Mouse (Mus musculus) urinary bladder, postnatal 10 days (tissue): ENCODE data around the gene Slc25a13.

Experiments used
- DNase-seq: peaks from one replicate; pipeline ENCODE4 v3.0.0; 2022; ENCODE audit warnings: low spot score

Slc25a13 gene

DNA sequence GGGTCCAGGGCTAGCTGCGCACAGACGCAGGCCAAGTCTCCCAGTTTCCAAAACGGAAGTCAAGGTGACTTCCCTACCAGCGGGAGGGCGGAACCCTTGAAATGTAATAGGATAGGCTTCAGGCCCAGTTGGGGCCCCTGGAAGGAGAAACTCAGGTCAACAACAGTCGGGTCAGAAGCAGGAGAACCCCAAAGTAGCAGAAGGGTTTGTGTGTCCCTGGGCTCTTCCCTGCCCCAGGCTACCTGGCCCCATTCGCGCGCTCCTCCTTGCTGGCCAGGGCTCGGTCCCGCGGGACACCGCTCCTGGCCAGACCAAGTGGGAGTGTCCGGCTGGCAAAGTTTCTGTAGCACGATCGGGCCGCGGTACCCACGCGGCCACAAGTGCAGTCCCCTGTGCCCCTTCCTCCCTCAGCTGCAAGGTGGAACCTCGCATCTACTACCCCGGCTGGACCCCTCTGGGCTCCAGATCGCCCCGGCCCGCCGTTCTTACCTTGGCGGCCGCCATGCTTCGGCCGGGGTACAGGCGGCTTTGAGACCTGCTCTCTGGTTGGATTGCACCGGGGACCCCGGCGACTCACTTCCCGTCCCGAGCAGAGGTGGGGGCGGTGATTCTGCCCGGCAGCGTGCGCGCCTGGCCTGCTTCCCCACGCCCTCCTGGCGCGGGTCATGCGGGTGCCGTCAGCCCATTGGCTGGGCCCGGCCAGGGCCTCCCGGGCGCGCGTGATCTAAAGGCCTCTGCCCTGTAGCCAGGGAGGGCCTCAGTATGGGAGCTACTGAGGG is at the start of gene Slc25a13:
TSS of gene Slc25a13 (minus strand) at position 667 of the 779 bp plus-strand sequence.
- no peak for DNase-seq

DNA sequence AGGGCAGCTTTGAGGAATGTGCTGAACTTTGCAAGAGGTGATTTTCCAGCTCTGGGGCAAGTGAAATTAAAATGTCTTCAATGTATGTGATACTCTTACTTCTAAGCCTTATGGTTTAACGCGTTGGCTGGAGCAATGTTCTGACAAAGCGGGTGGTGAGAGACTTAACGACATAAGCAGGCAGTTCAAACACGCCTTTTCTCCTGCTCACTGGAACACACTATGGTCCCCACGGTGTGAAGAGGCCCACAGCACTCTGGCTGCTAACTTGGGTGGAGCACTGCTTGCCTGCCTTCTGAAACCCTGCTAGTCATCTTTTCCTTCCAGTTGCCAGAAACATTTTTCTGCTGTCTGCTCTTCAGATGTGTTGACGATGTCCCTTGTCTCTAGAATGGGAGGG is 48.8 kb upstream of the Slc25a13 start:
- DNase-seq = no peak

DNA sequence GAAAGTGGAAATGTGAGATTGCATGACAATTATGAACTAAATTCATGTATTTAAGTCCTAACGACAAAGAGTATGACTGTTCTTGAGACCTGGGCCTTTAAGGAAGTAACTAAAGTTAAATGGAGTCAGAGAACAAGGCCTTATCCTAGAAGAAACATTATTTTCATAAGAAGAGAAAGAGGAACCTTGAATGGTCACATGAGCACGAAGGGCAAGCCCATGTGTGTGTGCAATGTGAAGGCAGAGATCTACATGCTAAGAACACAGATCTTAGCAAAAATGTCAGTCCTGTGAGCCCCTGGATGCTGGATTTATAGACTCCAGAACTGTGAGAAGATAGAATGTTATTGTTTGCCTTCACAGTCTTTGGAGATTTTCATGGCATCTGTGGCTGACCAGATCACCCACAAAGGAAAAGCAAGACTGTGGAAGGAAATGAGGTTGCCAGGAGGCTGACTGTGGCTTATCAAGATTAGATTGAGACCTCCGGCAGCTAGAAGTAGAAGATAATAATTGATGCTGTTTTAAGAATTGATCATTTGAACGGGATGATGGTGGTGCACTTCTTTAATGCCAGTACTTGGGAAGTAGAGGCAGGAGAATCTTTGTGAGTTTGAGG is 46.4 kb upstream of the Slc25a13 start:
- no peak for DNase-seq

DNA sequence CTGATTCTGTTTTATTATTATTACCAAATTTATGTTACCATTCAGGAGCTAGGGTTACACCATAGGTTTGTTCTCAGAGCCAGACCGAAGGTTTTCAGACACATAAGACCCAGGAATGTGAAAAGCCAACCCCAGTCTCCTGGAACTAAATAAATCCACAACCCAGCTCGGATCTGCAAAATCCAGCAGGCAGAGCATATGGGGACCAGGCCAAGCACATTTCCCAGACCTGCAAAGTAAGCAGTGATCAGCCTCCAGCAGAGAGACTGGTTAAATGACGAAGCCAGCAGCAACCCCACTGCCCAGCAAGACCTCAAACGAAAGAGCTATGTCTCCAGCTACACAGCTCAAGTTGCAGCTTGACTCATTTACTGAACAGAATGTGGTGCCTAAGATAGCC is 43.9 kb upstream of the Slc25a13 start:
- DNase-seq = no peak

DNA sequence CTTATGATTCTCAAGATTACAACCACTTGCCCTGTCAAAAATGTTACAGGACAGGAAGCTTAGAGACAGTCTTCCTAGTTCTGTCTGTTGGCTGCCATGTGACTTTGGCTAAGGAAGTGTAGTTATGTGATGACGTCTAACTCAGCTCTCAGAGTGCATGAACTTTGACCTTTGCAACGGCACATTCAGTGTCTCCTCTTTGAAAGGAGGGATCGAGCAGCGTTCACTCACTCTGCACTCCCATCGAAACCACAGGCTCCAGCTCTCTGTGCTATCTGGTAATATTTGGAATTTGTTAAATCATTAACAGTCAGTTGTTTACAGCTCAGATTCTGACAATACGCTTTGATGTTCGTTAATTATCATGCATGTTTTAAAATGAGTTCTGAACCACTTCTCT is 31.5 kb upstream of the Slc25a13 start:
- no peak for DNase-seq

DNA sequence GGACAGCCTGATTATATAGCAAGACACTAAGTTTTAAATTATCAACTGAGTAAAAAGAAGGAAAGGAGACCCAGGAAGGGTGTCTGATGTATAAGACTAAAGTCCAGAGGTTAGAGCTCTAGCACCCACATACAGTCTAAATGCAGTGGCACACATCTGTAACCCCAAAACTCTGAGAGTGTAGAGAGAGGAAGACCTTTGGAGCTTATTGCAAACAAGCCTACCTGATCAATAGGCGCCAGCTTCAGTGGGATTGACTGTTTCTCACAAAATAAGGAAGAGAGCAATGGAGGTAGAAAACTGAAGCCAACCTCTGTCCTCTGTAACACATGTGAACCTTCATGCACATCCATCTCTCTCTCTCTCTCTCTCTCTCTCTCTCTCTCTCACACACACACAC is 26.9 kb upstream of the Slc25a13 start:
- DNase-seq = no peak

DNA sequence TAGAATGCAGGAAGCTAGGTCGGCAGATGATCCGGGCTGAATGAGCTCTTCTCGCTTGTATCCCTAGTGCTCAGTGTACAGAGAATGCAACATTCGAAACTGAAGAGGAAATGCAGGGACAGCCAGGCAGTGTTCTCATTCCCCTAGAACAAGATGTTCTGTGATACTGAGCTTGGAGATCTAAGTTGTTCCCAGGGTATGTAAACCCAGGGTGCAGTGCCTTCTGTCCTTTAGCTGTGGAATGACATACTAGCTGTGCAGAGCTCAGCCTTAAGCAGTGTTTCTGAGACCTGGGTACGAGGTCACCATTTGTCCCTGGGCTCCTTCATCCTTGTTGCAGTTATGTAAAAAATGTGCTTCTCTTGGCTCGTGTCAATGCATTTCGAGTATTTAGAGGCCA is 25.1 kb upstream of the Slc25a13 start:
- DNase-seq = no peak

DNA sequence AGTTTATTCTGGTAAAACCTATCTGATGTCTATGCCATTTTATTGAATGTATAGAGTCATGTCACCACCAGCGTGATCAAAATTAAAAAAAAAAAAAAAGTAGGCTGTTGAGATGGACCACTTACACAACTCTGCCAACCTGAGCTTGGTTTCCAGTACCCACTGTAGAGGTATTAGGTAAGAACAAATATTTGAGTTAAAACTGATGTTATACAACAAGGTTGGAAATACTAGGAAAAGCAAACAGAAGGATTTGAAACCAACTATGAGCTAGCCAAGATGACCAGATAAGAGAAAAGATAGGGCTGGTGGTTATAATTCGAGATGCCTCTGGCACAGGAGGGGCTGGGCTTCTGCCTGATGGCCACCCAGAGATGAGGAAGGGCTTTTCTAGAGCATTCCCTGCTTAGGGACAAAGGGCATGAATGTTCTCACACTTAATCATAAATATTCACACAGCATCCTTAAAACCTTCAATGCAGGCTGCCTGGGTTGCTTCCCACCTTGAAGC is 19.9 kb upstream of the Slc25a13 start:
- no peak for DNase-seq

DNA sequence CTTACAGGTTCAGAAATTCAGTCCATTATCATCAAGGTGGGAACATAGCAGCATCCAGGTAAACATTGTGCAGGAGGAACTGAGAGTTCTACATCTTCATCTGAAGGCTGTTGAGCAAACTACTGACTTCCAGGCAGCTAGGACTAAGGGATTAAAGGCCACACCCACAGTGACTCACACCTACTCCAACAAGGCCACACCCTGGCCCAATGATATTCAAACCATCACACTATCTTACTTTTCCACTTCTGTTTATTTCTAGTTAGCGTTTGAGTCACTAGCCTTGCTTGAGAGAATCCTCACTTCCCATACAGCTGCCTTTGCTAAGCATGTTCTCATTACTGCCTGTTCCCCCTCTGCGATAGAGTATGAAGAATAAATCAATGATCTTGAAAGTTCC is 13.3 kb upstream of the Slc25a13 start:
- no peak for DNase-seq

DNA sequence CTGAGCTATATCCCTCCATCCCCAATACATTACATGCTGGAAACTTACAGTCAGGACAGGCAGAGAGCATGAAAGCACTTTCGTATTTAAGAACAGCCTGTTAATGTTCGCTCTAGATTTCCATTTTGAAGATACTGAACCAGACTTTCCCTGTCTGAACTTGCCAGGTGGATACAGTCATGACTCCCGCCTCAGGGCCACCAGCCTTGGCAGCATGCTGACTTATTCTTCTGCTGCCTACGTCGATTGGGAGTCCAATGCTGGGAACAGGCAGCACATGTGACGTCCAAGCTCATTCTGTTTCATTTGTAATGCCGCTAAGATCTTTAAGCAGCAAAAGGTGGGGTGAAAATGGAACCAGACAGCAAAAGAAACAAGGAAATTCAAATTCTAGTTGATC is 5.7 kb upstream of the Slc25a13 start:
- no peak for DNase-seq

DNA sequence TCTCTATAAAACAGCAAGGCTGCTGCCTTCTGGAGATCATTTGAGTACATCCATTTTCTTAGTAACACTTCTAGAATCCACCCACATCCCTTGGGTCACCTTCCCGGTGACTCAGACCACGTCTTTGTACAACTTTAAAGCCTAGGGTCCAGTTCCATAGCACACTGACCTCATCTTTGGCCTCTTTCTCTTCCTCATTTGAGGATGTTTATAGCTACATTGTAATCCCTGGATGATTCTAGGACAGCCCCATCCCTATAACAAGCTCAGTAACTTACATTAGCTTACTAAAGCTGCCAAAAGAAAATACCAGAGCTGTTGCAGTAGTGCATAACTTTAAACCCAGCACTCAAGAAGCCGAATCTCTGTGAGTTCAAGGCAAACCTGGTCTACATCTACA is 3.6 kb upstream of the Slc25a13 start:
- DNase-seq = no peak

DNA sequence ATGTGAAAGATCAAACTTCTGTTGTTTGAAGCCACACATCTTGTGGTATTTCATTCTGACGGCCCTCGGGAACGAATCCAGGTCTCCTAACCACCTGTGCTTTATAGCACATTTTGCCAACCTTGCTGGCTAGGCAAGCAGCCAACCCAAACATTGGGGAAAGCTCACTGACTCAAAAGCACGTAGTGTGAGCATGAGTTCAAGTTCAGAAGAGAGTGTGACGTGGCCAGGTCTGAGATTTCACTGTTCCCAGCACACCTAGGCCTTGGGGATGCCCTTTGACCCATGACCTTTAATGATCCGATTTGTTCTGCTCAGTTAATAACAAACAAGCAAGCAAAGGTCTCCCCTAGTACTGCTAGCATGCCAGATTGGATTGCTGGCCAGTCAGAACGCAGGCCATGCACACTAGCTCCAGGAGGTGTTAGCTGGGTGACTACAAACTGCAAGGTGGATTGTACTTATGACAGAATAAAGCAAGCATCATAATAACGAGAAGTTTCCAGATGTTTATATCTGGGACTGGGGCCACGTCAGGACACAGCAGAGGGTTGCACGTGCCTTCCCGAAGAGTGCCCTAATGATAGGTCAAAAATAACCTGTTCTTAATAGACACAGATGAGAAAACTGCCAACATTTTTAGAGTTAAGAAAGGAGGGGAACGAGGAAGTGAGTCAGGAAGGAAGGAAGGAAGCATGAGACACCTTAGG is 2.8 kb upstream of the Slc25a13 start:
- DNase-seq = no peak

DNA sequence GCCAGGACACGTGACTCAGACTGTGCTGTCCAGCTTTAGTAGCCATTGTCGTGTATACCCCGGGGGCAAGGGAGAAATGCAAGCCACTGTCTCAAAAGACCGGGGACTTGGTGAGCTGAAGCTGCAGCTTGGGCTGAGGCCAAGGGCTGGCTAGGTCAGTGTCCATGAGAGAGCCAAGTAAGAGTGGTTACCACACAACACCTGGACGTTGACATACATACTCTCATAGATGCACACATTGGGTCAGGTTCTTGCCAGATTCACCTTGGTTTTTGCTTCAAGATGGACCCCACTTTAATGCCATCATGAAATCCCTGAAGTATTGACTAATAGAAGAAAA is 283 bp upstream of the Slc25a13 start:
- no peak for DNase-seq

DNA sequence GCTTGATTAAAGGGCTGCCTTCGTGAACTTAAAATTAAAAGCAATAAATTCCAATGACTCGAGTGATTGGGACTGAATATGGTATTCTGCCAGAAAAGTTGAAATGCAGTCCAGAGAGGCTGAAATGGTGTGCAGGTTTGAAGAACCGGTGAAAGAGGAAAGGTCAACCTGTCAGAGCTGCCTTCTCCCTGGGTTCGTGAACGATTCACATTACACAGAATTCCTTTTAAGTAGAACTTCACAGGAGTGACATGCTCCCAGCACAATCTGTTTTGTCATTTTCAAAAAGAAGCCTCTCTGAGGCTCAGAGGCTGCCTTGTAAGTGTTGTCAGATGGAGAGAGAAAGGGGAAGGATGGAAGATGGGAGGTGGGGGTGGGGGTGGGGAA is 860 bp downstream of the Slc25a13 start:
- DNase-seq = no peak

DNA sequence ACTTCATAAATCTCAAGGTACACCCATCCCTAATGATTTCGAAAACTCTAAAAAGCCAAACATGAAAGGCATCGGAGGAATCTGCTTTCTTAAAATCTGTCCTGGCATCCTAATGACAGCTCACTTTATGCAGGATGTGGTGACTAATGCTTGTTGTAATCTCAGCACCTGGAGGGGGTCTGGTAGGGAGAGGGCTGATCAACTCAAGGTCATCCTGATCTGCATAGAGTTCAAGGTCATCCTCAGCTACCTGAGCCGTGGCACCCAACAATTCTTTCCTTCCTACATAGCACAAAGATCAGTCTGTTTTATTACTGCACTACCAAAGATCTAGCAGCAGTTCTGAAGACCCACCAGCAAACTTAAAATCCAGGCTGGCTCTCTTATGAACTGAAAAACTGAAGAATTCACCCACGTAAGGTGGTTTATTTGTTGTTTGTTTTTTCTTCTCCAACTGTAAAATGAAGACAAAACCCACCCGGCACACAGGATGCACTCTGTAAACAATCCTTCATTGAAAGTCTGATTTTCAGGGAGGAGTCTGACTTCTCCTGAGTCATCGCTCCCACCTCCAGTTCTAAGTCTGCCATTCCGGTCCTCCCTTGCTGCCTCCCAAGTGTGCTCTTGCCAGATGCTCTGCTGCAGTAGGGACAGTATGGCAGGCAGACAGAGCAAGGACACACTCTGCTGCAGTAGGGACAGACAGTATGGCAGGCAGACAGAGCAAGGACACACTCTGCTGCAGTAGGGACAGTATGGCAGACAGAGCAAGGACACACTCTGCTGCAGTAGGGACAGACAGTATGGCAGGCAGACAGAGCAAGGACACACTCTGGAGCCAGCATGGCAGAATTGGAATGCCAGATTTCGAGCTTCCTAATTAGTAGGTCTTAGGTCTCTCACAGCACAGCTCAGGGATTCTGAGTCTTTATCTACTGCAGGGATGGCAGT is 4.3 kb downstream of the Slc25a13 start:
- no peak for DNase-seq

DNA sequence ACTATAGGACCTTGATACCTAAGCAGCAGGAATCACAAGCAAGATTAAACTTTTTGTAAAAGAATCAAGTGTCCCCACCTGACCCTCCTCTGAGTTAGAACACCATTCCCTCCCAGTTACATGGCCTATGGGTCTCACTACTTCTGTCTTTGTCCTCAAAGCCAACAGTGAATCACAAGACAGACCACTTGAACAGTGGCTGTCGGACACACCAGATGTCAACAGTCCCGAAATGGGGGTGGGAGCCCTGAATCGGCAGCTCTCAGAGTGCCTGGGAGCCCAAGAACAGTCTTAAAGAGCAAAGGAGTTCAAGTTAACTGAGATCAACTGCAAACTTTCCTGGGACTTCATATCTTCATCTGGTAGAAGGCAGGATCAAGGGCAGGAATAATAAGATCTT is 5.0 kb downstream of the Slc25a13 start:
- no peak for DNase-seq

DNA sequence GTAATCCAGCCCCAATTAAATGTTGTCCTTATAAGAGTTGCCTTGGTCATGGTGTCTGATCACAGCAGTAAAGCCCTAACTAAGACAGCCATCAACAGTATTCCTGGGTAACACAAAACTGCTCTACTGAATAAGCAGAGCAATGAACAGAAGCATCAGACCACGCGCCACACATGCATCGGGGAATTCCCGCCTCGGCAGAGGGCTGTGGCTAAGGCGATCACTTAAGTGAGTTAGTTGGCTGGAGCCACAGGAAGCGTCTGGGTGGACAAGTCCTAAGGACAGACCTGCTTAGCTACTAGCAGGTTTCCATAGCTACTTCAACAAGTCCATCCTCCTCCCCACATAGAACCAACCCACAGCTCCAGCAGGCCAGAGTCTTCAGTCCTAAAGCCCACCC is 6.3 kb downstream of the Slc25a13 start:
- DNase-seq = no peak

DNA sequence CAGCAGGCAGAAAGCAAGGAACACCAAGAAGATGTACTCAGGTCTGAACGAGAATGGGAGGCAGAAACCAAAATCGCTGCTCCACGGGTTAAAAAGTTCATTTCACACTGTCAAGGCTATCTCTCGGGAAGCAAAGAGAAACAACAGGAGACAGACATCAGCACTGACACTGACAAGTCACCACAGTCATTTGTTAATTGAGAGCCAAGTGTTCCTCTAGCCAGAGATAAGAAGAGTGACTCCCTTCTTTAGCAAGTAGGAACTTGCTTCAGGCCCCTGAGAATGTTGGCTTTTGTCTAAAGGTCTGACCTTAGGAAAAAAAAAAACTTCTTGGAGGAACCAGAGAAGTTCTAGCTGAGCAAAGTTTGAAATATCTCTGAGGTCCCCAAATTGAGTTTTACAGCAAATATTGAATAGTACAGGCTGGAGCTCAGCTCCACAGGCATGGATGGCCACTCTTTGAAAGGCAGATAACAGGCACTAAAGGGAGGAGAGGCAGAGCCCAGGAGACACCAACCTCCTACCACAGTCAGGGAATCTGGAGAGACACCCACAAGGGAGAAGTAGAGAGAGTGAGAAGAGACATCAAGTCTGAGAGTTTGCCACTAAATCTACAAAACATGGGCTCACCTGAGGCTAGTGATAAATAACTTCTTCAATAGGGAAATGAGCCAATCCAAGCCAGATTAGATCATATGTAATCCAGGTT is 8.5 kb downstream of the Slc25a13 start:
- no peak for DNase-seq

DNA sequence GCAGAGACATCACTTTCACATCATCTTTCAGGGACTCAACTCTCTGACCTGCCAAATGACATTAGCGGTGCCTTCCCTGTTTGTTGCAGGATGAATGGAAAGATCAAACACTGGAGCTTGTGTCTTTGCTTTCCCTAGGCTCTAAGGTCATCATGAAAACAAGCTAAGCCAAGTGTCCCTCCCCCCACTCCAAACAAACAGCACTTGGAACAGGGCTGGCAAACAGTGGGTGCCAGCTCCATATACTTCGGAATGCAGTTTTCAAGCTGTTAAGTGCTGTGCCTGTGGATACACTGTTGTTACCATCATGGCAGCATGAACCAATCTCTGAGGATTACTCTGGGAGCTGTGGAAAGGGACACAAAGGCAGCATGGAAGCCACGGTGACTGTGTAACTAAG is 9.1 kb downstream of the Slc25a13 start:
- no peak for DNase-seq

DNA sequence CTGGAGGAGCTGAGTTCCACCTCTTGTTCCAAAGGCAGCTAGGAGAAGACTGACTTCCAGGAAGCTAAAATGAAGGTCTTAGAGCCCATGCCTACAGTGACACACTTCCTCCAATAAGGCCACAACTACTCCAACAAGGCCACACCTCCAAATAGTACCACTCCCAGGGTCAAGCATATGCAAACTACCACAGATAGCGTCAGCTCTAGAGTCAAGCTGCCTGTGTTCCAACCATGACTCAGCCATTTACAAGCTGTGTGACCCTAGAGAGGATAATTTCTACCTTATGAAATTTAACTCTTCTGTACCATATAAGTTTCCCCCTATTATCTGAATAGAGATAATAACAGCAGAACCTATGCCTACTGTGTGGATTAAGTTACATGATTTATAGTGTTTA is 9.6 kb downstream of the Slc25a13 start:
- DNase-seq = no peak

DNA sequence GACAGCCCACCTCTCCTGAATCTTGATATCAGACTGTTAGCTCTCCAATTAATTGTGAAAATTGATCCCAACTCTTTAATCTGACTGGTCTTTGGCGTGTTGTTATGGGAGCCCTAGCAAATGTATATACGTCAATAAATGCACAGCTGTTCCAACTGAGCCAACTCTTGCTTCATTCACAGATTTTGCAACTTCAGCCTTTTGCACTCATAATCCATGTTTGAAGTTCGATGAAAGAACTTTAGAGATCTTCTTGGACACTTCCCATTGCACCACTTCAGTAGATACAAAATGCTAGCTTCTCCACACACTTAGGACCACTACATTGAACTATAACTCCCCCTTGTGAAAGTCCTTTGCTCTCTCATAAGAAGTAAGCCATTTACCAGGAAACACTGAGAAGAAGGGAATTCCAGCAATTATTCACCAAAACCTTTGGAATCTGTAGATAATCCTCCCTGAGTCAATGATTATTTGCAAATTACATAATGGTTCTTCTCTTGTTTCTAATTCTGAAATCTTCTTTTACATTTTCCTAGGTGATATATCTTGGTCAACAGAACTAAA is 11.3 kb downstream of the Slc25a13 start:
- no peak for DNase-seq
